Mouse (Mus musculus): ENCODE measurements around the gene Gm6583.

DNA sequence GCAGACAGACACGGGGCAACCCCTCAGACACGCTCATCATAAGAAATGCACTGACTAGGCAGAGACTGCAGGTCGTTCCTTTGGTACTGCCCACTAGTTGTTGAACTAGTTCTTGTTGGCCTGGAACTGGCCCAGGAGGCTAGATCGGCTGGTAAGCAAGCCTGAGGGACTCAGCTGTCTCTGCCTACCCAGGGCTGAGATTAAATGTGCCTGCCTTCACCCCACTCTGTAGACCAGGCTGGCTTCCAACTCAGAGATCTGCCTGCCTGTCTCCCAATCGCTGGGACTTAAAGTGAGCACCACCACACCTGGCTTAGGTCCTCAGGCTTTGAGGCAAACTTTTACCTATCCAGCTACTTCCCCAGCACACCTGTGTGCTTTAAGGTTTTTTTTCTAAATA, 35.5 kb downstream of the Gm6583 start:
- TF ChIP-seq CTCF (IDR thresholded peaks at IDR 0.05; ENCODE audit: borderline replicate concordance, extremely low read depth, insufficient read depth, insufficient read length) (no peak), POLR2A (IDR thresholded peaks at IDR 0.05; ENCODE audit: borderline replicate concordance, extremely low read depth, insufficient read depth, insufficient read length, poor library complexity, severe bottlenecking) (no peak)
